Mouse (Mus musculus): ENCODE results near the gene Adcy9. TPM values are rescaled to one million over a fixed set of nuclear protein-coding genes. Genes with fewer than 3 reads are reported as not detected.

Adcy9 gene
- polyA plus RNA-seq, 1 experiment from 2014 or later = 1.3 TPM

GRCm38 (mm10) chr16:4276621-4277020 is 143.7 kb downstream of the Adcy9 start:
- no peak overlapping the region for H3K4me2 ChIP-seq
- no peaks in the 10 kb centered on the region for H3K9me3 ChIP-seq (ENCODE audit: control insufficient read depth, low read length)
- no peaks in the 10 kb centered on the region for H3K4me1 ChIP-seq (ENCODE audit: control insufficient read depth, insufficient read depth, low read length)
- no peak overlapping the region for H3K9ac ChIP-seq (ENCODE audit: low read length)
- H3K27me3 ChIP-seq (ENCODE audit: control insufficient read depth, insufficient read depth, low read length) = no peaks in the 10 kb centered on the region
- 78% methylated on average over 5 of the region's 5 CpGs for WGBS
- no peak for ATAC-seq (ENCODE audit: low FRiP score)
- H3K36me3 ChIP-seq (ENCODE audit: control insufficient read depth, insufficient read depth, low read length) = no peaks in the 10 kb centered on the region
- no peak for DNase-seq (ENCODE audit: low spot score, missing footprints)
- no peak overlapping the region for H3K27ac ChIP-seq (ENCODE audit: low read depth, low read length)
- no peak overlapping the region for H3K4me3 ChIP-seq (ENCODE audit: low read depth, low read length)

- Histone ChIP-seq H3K4me3 (ENCODE audit: low read depth, low read length) (no peak overlapping the region), H3K27me3 (ENCODE audit: control insufficient read depth, insufficient read depth, low read length) (no peaks in the 10 kb centered on the region), H3K9me3 (ENCODE audit: control insufficient read depth, low read length) (no peaks in the 10 kb centered on the region), H3K4me2 (no peak overlapping the region), H3K36me3 (ENCODE audit: control insufficient read depth, insufficient read depth, low read length) (no peaks in the 10 kb centered on the region), H3K27ac (ENCODE audit: low read depth, low read length) (no peak overlapping the region), H3K9ac (ENCODE audit: low read length) (no peak overlapping the region), H3K4me1 (ENCODE audit: control insufficient read depth, insufficient read depth, low read length) (no peaks in the 10 kb centered on the region)
- no peak for DNase-seq (ENCODE audit: low spot score, missing footprints)
- no peak for ATAC-seq (ENCODE audit: low FRiP score)
- WGBS = 73% methylated on average over 2 of the region's 2 CpGs
These were observed 144.1 kb downstream of the Adcy9 start for GRCm38 (mm10) chr16:4276151-4276550.

- H3K4me1 ChIP-seq (ENCODE audit: control insufficient read depth, insufficient read depth, low read length) = no peaks in the 10 kb centered on the region
- H3K9me3 ChIP-seq (ENCODE audit: control insufficient read depth, low read length) = no peaks in the 10 kb centered on the region
- H3K27me3 ChIP-seq (ENCODE audit: control insufficient read depth, insufficient read depth, low read length) = no peaks in the 10 kb centered on the region
- ATAC-seq (ENCODE audit: low FRiP score) = no peak
- no peaks in the 10 kb centered on the region for H3K36me3 ChIP-seq (ENCODE audit: control insufficient read depth, insufficient read depth, low read length)
- H3K27ac ChIP-seq (ENCODE audit: low read depth, low read length) = no peak overlapping the region
- no peak overlapping the region for H3K9ac ChIP-seq (ENCODE audit: low read length)
- H3K4me3 ChIP-seq (ENCODE audit: low read depth, low read length) = no peak overlapping the region
- no peak overlapping the region for H3K4me2 ChIP-seq
- 84% methylated on average over 12 of the region's 12 CpGs for WGBS
- DNase-seq (ENCODE audit: low spot score, missing footprints) = no peak
These were observed 146.4 kb downstream of the Adcy9 start for GRCm38 (mm10) chr16:4273702-4274476.

- ATAC-seq (ENCODE audit: low FRiP score) = no peak
- H3K36me3 ChIP-seq (ENCODE audit: control insufficient read depth, insufficient read depth, low read length) = no peaks in the 10 kb centered on the region
These were observed 148.0 kb downstream of the Adcy9 start for GRCm38 (mm10) chr16:4272254-4272653.

GRCm38 (mm10) chr16:4270911-4271310 is 149.4 kb downstream of the Adcy9 start:
- no peak for DNase-seq (ENCODE audit: low spot score, missing footprints)
- ATAC-seq (ENCODE audit: low FRiP score) = no peak
- H3K4me3 ChIP-seq (ENCODE audit: low read depth, low read length) = no peak overlapping the region
- H3K4me1 ChIP-seq (ENCODE audit: control insufficient read depth, insufficient read depth, low read length) = no peaks in the 10 kb centered on the region
- no peaks in the 10 kb centered on the region for H3K36me3 ChIP-seq (ENCODE audit: control insufficient read depth, insufficient read depth, low read length)
- H3K27me3 ChIP-seq (ENCODE audit: control insufficient read depth, insufficient read depth, low read length) = no peaks in the 10 kb centered on the region; the same call in 1 of the 2 replicates
- H3K9me3 ChIP-seq (ENCODE audit: control insufficient read depth, low read length) = no peaks in the 10 kb centered on the region
- H3K9ac ChIP-seq (ENCODE audit: low read length) = no peak overlapping the region
- WGBS = 57% methylated on average over 1 of the region's 1 CpGs
- no peak overlapping the region for H3K4me2 ChIP-seq
- H3K27ac ChIP-seq (ENCODE audit: low read depth, low read length) = no peak overlapping the region

More at GRCm38 (mm10) chr16:4272254-4272653, 148.0 kb downstream of the Adcy9 start:
- Histone ChIP-seq H3K27ac (ENCODE audit: low read depth, low read length) (no peak overlapping the region), H3K9me3 (ENCODE audit: control insufficient read depth, low read length) (no peaks in the 10 kb centered on the region), H3K4me1 (ENCODE audit: control insufficient read depth, insufficient read depth, low read length) (no peaks in the 10 kb centered on the region), H3K9ac (ENCODE audit: low read length) (no peak overlapping the region), H3K27me3 (ENCODE audit: control insufficient read depth, insufficient read depth, low read length) (no peaks in the 10 kb centered on the region; the same call in 1 of the 2 replicates), H3K4me2 (no peak overlapping the region), H3K4me3 (ENCODE audit: low read depth, low read length) (no peak overlapping the region)
- no peak for DNase-seq (ENCODE audit: low spot score, missing footprints)
- 78% methylated on average over 3 of the region's 3 CpGs for WGBS

GRCm38 (mm10) chr16:4267857-4268666 is 152.2 kb downstream of the Adcy9 start:
- Histone ChIP-seq H3K36me3 (ENCODE audit: control insufficient read depth, insufficient read depth, low read length) (no peaks in the 10 kb centered on the region), H3K4me3 (ENCODE audit: low read depth, low read length) (peak overlapping the region; percentile 31), H3K9me3 (ENCODE audit: control insufficient read depth, low read length) (no peaks in the 10 kb centered on the region), H3K27ac (ENCODE audit: low read depth, low read length) (no peak overlapping the region), H3K9ac (ENCODE audit: low read length) (peak overlapping the region; percentile 57), H3K27me3 (ENCODE audit: control insufficient read depth, insufficient read depth, low read length) (no peaks in the 10 kb centered on the region; the same call in 1 of the 2 replicates), H3K4me2 (peak overlapping the region; percentile 78), H3K4me1 (ENCODE audit: control insufficient read depth, insufficient read depth, low read length) (no peaks in the 10 kb centered on the region)
- WGBS = 9% methylated on average over 40 of the region's 40 CpGs
- peak; percentile 99 for DNase-seq (ENCODE audit: low spot score, missing footprints)
- ATAC-seq (ENCODE audit: low FRiP score) = peak; percentile 87

- peak overlapping the region; percentile 31; the same call in 1 of the 2 replicates for H3K4me3 ChIP-seq (ENCODE audit: low read depth, low read length)
- no peaks in the 10 kb centered on the region for H3K4me1 ChIP-seq (ENCODE audit: control insufficient read depth, insufficient read depth, low read length)
- no peaks in the 10 kb centered on the region; the same call in 1 of the 2 replicates for H3K27me3 ChIP-seq (ENCODE audit: control insufficient read depth, insufficient read depth, low read length)
- no peak for DNase-seq (ENCODE audit: low spot score, missing footprints)
- no peak overlapping the region for H3K27ac ChIP-seq (ENCODE audit: low read depth, low read length)
- peak overlapping the region; percentile 57; the same call in 1 of the 2 replicates for H3K9ac ChIP-seq (ENCODE audit: low read length)
- no peaks in the 10 kb centered on the region for H3K9me3 ChIP-seq (ENCODE audit: control insufficient read depth, low read length)
- H3K36me3 ChIP-seq (ENCODE audit: control insufficient read depth, insufficient read depth, low read length) = no peaks in the 10 kb centered on the region
- peak overlapping the region; percentile 78 for H3K4me2 ChIP-seq
- 54% methylated on average over 9 of the region's 9 CpGs for WGBS
- ATAC-seq (ENCODE audit: low FRiP score) = no peak
These were observed 152.8 kb downstream of the Adcy9 start for GRCm38 (mm10) chr16:4267453-4267852.

- Histone ChIP-seq H3K4me1 (ENCODE audit: control insufficient read depth, insufficient read depth, low read length) (no peaks in the 10 kb centered on the region), H3K27ac (ENCODE audit: low read depth, low read length) (no peak overlapping the region), H3K36me3 (ENCODE audit: control insufficient read depth, insufficient read depth, low read length) (no peaks in the 10 kb centered on the region), H3K9ac (ENCODE audit: low read length) (no peak overlapping the region), H3K4me2 (no peak overlapping the region), H3K27me3 (ENCODE audit: control insufficient read depth, insufficient read depth, low read length) (no peaks in the 10 kb centered on the region; the same call in 1 of the 2 replicates), H3K9me3 (ENCODE audit: control insufficient read depth, low read length) (no peaks in the 10 kb centered on the region), H3K4me3 (ENCODE audit: low read depth, low read length) (no peak overlapping the region)
- no peak for ATAC-seq (ENCODE audit: low FRiP score)
- DNase-seq (ENCODE audit: low spot score, missing footprints) = no peak
- WGBS = 67% methylated on average over 5 of the region's 5 CpGs
These were observed 154.9 kb downstream of the Adcy9 start for GRCm38 (mm10) chr16:4265351-4265750.

- no peak for DNase-seq (ENCODE audit: low spot score, missing footprints)
- no peak for ATAC-seq (ENCODE audit: low FRiP score)
- no peaks in the 10 kb centered on the region for H3K36me3 ChIP-seq (ENCODE audit: control insufficient read depth, insufficient read depth, low read length)
- no peaks in the 10 kb centered on the region; the same call in 1 of the 2 replicates for H3K27me3 ChIP-seq (ENCODE audit: control insufficient read depth, insufficient read depth, low read length)
- H3K4me3 ChIP-seq (ENCODE audit: low read depth, low read length) = no peak overlapping the region
- no peaks in the 10 kb centered on the region for H3K9me3 ChIP-seq (ENCODE audit: control insufficient read depth, low read length)
- no peaks in the 10 kb centered on the region for H3K4me1 ChIP-seq (ENCODE audit: control insufficient read depth, insufficient read depth, low read length)
- no peak overlapping the region for H3K4me2 ChIP-seq
- H3K9ac ChIP-seq (ENCODE audit: low read length) = no peak overlapping the region
- H3K27ac ChIP-seq (ENCODE audit: low read depth, low read length) = no peak overlapping the region
- WGBS = 92% methylated on average over 3 of the region's 3 CpGs
These were observed 156.8 kb downstream of the Adcy9 start for GRCm38 (mm10) chr16:4263486-4263885.
